8 mouse cellular contexts compared by ENCODE assay signal in genomic region chr7:123084708-123085107, GRCm38 (mm10). TPM values are rescaled to one million over a fixed set of nuclear protein-coding genes. Genes with fewer than 3 reads are reported as not detected.
A peak's percentile ranks its signal among the peaks of the same experiment; 100 is the strongest.
DNase-seq lines count a peak whose midpoint lies in the region; ATAC-seq lines count a peak whose summit lies in the region.

No protein-coding gene starts in this region.

- H3K4me2 ChIP-seq in lung, embryonic 15.5 days = peak overlapping the region; percentile 24
- peak overlapping the region; percentile 57 for H3K4me2 ChIP-seq in embryonic facial prominence, embryonic 13.5 days
- peak overlapping the region; percentile 56 for H3K4me2 ChIP-seq in hindbrain, embryonic 15.5 days
- peak overlapping the region; percentile 56 for H3K4me2 ChIP-seq in neural tube, embryonic 13.5 days

- no peak overlapping the region for H3K4me3 ChIP-seq in lung, embryonic 15.5 days
- H3K4me3 ChIP-seq in embryonic facial prominence, embryonic 13.5 days = peak overlapping the region; percentile 27
- H3K4me3 ChIP-seq in hindbrain, embryonic 15.5 days = peak overlapping the region; percentile 22
- H3K4me3 ChIP-seq in limb, embryonic 10.5 days = peak overlapping the region; percentile 43
- peak overlapping the region; percentile 21 for H3K4me3 ChIP-seq in neural tube, embryonic 13.5 days

- ATAC-seq in lung, embryonic 15.5 days (ENCODE audit: borderline replicate concordance, extremely low read depth, low FRiP score, low TSS enrichment) = peak; percentile 43; the same call in 1 of the 2 replicates
- ATAC-seq in embryonic facial prominence, embryonic 13.5 days (ENCODE audit: insufficient number of reproducible peaks, insufficient read depth, low FRiP score, low TSS enrichment, low read depth) = no peak
- peak; percentile 51; the same call in 1 of the 2 replicates for ATAC-seq in hindbrain, embryonic 15.5 days (ENCODE audit: low FRiP score, low read depth)
- peak; percentile 58; the same call in 1 of the 2 replicates for ATAC-seq in neural tube, embryonic 13.5 days (ENCODE audit: low read depth)

- no peak overlapping the region for H3K9ac ChIP-seq in lung, embryonic 15.5 days
- H3K9ac ChIP-seq in embryonic facial prominence, embryonic 13.5 days = no peak overlapping the region
- H3K9ac ChIP-seq in hindbrain, embryonic 15.5 days = 0 out of 2 replicates have a peak overlapping the region, but pooled peaks have one; percentile 29
- peak overlapping the region; percentile 47; the same call in 1 of the 2 replicates for H3K9ac ChIP-seq in neural tube, embryonic 13.5 days

- H3K4me1 ChIP-seq in lung, embryonic 15.5 days = peaks cover 22% of the 10 kb centered on the region
- H3K4me1 ChIP-seq in embryonic facial prominence, embryonic 13.5 days = peaks cover 25% of the 10 kb centered on the region
- H3K4me1 ChIP-seq in hindbrain, embryonic 15.5 days (replicated peaks) = peaks cover 30% of the 10 kb centered on the region
- peaks cover 38% of the 10 kb centered on the region for H3K4me1 ChIP-seq in limb, embryonic 10.5 days
- H3K4me1 ChIP-seq in neural tube, embryonic 13.5 days (replicated peaks) = peaks cover 42% of the 10 kb centered on the region

- H3K9me3 ChIP-seq in lung, embryonic 15.5 days = no peaks in the 10 kb centered on the region
- H3K9me3 ChIP-seq in embryonic facial prominence, embryonic 13.5 days = no peaks in the 10 kb centered on the region
- no peaks in the 10 kb centered on the region for H3K9me3 ChIP-seq in hindbrain, embryonic 15.5 days
- H3K9me3 ChIP-seq in limb, embryonic 10.5 days (replicated peaks) = no peaks in the 10 kb centered on the region
- no peaks in the 10 kb centered on the region for H3K9me3 ChIP-seq in neural tube, embryonic 13.5 days

- H3K36me3 ChIP-seq in lung, embryonic 15.5 days = no peaks in the 10 kb centered on the region
- no peaks in the 10 kb centered on the region for H3K36me3 ChIP-seq in embryonic facial prominence, embryonic 13.5 days
- no peaks in the 10 kb centered on the region for H3K36me3 ChIP-seq in hindbrain, embryonic 15.5 days
- H3K36me3 ChIP-seq in limb, embryonic 10.5 days = no peaks in the 10 kb centered on the region
- no peaks in the 10 kb centered on the region for H3K36me3 ChIP-seq in neural tube, embryonic 13.5 days

- no peaks in the 10 kb centered on the region for H3K27me3 ChIP-seq in lung, embryonic 15.5 days
- no peaks in the 10 kb centered on the region for H3K27me3 ChIP-seq in embryonic facial prominence, embryonic 13.5 days
- H3K27me3 ChIP-seq in hindbrain, embryonic 15.5 days = no peaks in the 10 kb centered on the region
- H3K27me3 ChIP-seq in limb, embryonic 10.5 days (ENCODE audit: low read depth, poor library complexity, severe bottlenecking) = no peaks in the 10 kb centered on the region
- H3K27me3 ChIP-seq in neural tube, embryonic 13.5 days = no peaks in the 10 kb centered on the region

- 0 out of 2 replicates have a peak overlapping the region, but pooled peaks have one; percentile 0 for H3K27ac ChIP-seq in lung, embryonic 15.5 days
- peak overlapping the region; percentile 83 for H3K27ac ChIP-seq in embryonic facial prominence, embryonic 13.5 days
- peak overlapping the region; percentile 92 for H3K27ac ChIP-seq in hindbrain, embryonic 15.5 days (replicated peaks)
- peak overlapping the region; percentile 83 for H3K27ac ChIP-seq in limb, embryonic 10.5 days
- H3K27ac ChIP-seq in neural tube, embryonic 13.5 days (replicated peaks) = peak overlapping the region; percentile 89

- WGBS in lung, embryonic 15.5 days = 13% methylated on average over 13 of the region's 13 CpGs
- 15% methylated on average over 13 of the region's 13 CpGs for WGBS in embryonic facial prominence, embryonic 13.5 days
- 11% methylated on average over 13 of the region's 13 CpGs for WGBS in hindbrain, embryonic 15.5 days
- WGBS in limb, embryonic 10.5 days = 15% methylated on average over 13 of the region's 13 CpGs
- WGBS in neural tube, embryonic 13.5 days = 12% methylated on average over 13 of the region's 13 CpGs

- DNase-seq in lung, postnatal 14 days = no peak
- DNase-seq in limb, embryonic 10.5 days (ENCODE audit: low spot score) = peak; percentile 43
- no peak for DNase-seq in gastrocnemius, adult 8-10 months (ENCODE audit: low spot score in 2 of 2)
- no peak for DNase-seq in spleen, postnatal 36 days (ENCODE audit: low spot score in 2 of 2)

RNA-seq across cellular contexts. Expression of gene Tnrc6a, which starts 39.0 kb away (rescaled TPM):
- polyA plus RNA-seq in lung, embryonic 15.5 days (2015; fragmentation: Nextera tagmentation; extraction: Ambion mirVana) = 38.5 and 38.8 TPM in 2 replicates
- 58.6 and 68.3 TPM in 2 replicates for polyA plus RNA-seq in embryonic facial prominence, embryonic 13.5 days (2015; fragmentation: Nextera tagmentation; extraction: Ambion mirVana)
- 47.4 and 49.2 TPM in 2 replicates for polyA plus RNA-seq in hindbrain, embryonic 15.5 days (2015; fragmentation: Nextera tagmentation; extraction: Ambion mirVana)
- polyA plus RNA-seq in limb, embryonic 10.5 days (2016; fragmentation: Nextera tagmentation; extraction: Ambion mirVana) = 59.1 and 75.9 TPM in 2 replicates
- polyA plus RNA-seq in neural tube, embryonic 13.5 days (2015; fragmentation: Nextera tagmentation; extraction: Ambion mirVana) = 43.0 and 47.1 TPM in 2 replicates
- 10 to 100 TPM; 20.4 to 26.6 (median 22.1) TPM for total RNA-seq in gastrocnemius, adult 8-10 months (2022)

Comparison
In these comparisons a context has a peak if more than half of its experiments do, and no peak if none do; other contexts are left out.
1. H3K27ac ChIP-seq: peak in every context shown above with its lines; median percentile 92 in hindbrain, embryonic 15.5 days; 89 in neural tube, embryonic 13.5 days; 83 in embryonic facial prominence, embryonic 13.5 days; 83 in limb, embryonic 10.5 days; 0 in lung, embryonic 15.5 days.
2. H3K9ac ChIP-seq: peak in hindbrain, embryonic 15.5 days (single experiment) and neural tube, embryonic 13.5 days (single experiment); none in lung, embryonic 15.5 days (single experiment) and embryonic facial prominence, embryonic 13.5 days (single experiment).
3. Peak in every context shown above with its lines, with median percentiles within 50 percentile points of each other: H3K4me2 ChIP-seq.